Mouse (Mus musculus): ENCODE results near the gene Fbxl2. TPM values are rescaled to one million over a fixed set of nuclear protein-coding genes. Genes with fewer than 3 reads are reported as not detected.

Gene Fbxl2
- polyA plus RNA-seq, 1 experiment, result 2.6 TPM

- TF ChIP-seq CTCF (IDR thresholded peaks at IDR 0.05; ENCODE audit: control insufficient read depth, insufficient read depth, insufficient replicate concordance, low read depth, low read length) (no peak), POLR2A (IDR thresholded peaks at IDR 0.05; ENCODE audit: control insufficient read depth, low read depth, low read length) (no peak)
Observed at GRCm38 (mm10) chr9:113932100-113932470, 113.9 kb downstream of the Fbxl2 start.

GRCm38 (mm10) chr9:113931375-113932099 lies 114.5 kb downstream of the Fbxl2 start:
- Histone ChIP-seq H3K27me3 (ENCODE audit: control insufficient read depth, insufficient read depth, low read length) (no peaks in the 10 kb centered on the region), H3K4me1 (ENCODE audit: control insufficient read depth, insufficient read depth, low read length) (peaks cover 12% of the 10 kb centered on the region), H3K27ac (ENCODE audit: control insufficient read depth, insufficient read depth, low read depth, low read length) (peak overlapping the region; percentile 77), H3K36me3 (ENCODE audit: control insufficient read depth, insufficient read depth, low read length) (no peaks in the 10 kb centered on the region), H3K4me3 (ENCODE audit: control insufficient read depth, low read depth, low read length) (peak overlapping the region; percentile 96)
- no peak for TF ChIP-seq CTCF (IDR thresholded peaks at IDR 0.05; ENCODE audit: control insufficient read depth, insufficient read depth, insufficient replicate concordance, low read depth, low read length)
- no peak for TF ChIP-seq POLR2A (IDR thresholded peaks at IDR 0.05; ENCODE audit: control insufficient read depth, low read depth, low read length)

More at GRCm38 (mm10) chr9:113932100-113932470, 113.9 kb downstream of the Fbxl2 start:
- Histone ChIP-seq H3K36me3 (ENCODE audit: control insufficient read depth, insufficient read depth, low read length) (no peaks in the 10 kb centered on the region), H3K4me1 (ENCODE audit: control insufficient read depth, insufficient read depth, low read length) (peaks cover 12% of the 10 kb centered on the region), H3K4me3 (ENCODE audit: control insufficient read depth, low read depth, low read length) (peak overlapping the region; percentile 96), H3K27me3 (ENCODE audit: control insufficient read depth, insufficient read depth, low read length) (no peaks in the 10 kb centered on the region), H3K27ac (ENCODE audit: control insufficient read depth, insufficient read depth, low read depth, low read length) (peak overlapping the region; percentile 77)

GRCm38 (mm10) chr9:113930534-113931374 lies 115.2 kb downstream of the Fbxl2 start, which contains the start of gene Ubp1:
Gene Ubp1 (plus strand): TSS chr9:113930934.
- peak within 1 kb of the TSS; percentile 96 for H3K4me3 ChIP-seq (ENCODE audit: control insufficient read depth, low read depth, low read length)
- no peaks in the 10 kb centered on the region for H3K27me3 ChIP-seq (ENCODE audit: control insufficient read depth, insufficient read depth, low read length)
- H3K4me1 ChIP-seq (ENCODE audit: control insufficient read depth, insufficient read depth, low read length), result peaks cover 12% of the 10 kb centered on the region
- TF ChIP-seq POLR2A (IDR thresholded peaks at IDR 0.05; ENCODE audit: control insufficient read depth, low read depth, low read length) (peak; percentile 75), CTCF (IDR thresholded peaks at IDR 0.05; ENCODE audit: control insufficient read depth, insufficient read depth, insufficient replicate concordance, low read depth, low read length) (no peak)
- peak within 1 kb of the TSS; percentile 91 for H3K27ac ChIP-seq (ENCODE audit: control insufficient read depth, insufficient read depth, low read depth, low read length)
- no peaks in the 10 kb centered on the region for H3K36me3 ChIP-seq (ENCODE audit: control insufficient read depth, insufficient read depth, low read length)

GRCm38 (mm10) chr9:113929676-113930075 lies 116.3 kb downstream of the Fbxl2 start:
- TF ChIP-seq CTCF (IDR thresholded peaks at IDR 0.05; ENCODE audit: control insufficient read depth, insufficient read depth, insufficient replicate concordance, low read depth, low read length) (no peak), POLR2A (IDR thresholded peaks at IDR 0.05; ENCODE audit: control insufficient read depth, low read depth, low read length) (no peak)
- H3K4me3 ChIP-seq (ENCODE audit: control insufficient read depth, low read depth, low read length), result no peak overlapping the region
- H3K27ac ChIP-seq (ENCODE audit: control insufficient read depth, insufficient read depth, low read depth, low read length), result peak overlapping the region; percentile 91
- H3K36me3 ChIP-seq (ENCODE audit: control insufficient read depth, insufficient read depth, low read length), result no peaks in the 10 kb centered on the region
- H3K27me3 ChIP-seq (ENCODE audit: control insufficient read depth, insufficient read depth, low read length), result no peaks in the 10 kb centered on the region
- H3K4me1 ChIP-seq (ENCODE audit: control insufficient read depth, insufficient read depth, low read length), result peaks cover 12% of the 10 kb centered on the region

- TF ChIP-seq CTCF (IDR thresholded peaks at IDR 0.05; ENCODE audit: control insufficient read depth, insufficient read depth, insufficient replicate concordance, low read depth, low read length) (no peak), POLR2A (IDR thresholded peaks at IDR 0.05; ENCODE audit: control insufficient read depth, low read depth, low read length) (no peak)
- no peaks in the 10 kb centered on the region for H3K27me3 ChIP-seq (ENCODE audit: control insufficient read depth, insufficient read depth, low read length)
- no peak overlapping the region for H3K4me3 ChIP-seq (ENCODE audit: control insufficient read depth, low read depth, low read length)
- H3K36me3 ChIP-seq (ENCODE audit: control insufficient read depth, insufficient read depth, low read length), result no peaks in the 10 kb centered on the region
- H3K27ac ChIP-seq (ENCODE audit: control insufficient read depth, insufficient read depth, low read depth, low read length), result no peak overlapping the region
- peaks cover 12% of the 10 kb centered on the region for H3K4me1 ChIP-seq (ENCODE audit: control insufficient read depth, insufficient read depth, low read length)
Observed at GRCm38 (mm10) chr9:113928591-113928990, 117.4 kb downstream of the Fbxl2 start.

- Histone ChIP-seq H3K27ac (ENCODE audit: control insufficient read depth, insufficient read depth, low read depth, low read length) (no peak overlapping the region), H3K36me3 (ENCODE audit: control insufficient read depth, insufficient read depth, low read length) (no peaks in the 10 kb centered on the region), H3K27me3 (ENCODE audit: control insufficient read depth, insufficient read depth, low read length) (no peaks in the 10 kb centered on the region), H3K4me1 (ENCODE audit: control insufficient read depth, insufficient read depth, low read length) (no peaks in the 10 kb centered on the region), H3K4me3 (ENCODE audit: control insufficient read depth, low read depth, low read length) (no peak overlapping the region)
- TF ChIP-seq CTCF (IDR thresholded peaks at IDR 0.05; ENCODE audit: control insufficient read depth, insufficient read depth, insufficient replicate concordance, low read depth, low read length) (no peak), POLR2A (IDR thresholded peaks at IDR 0.05; ENCODE audit: control insufficient read depth, low read depth, low read length) (no peak)
Observed at GRCm38 (mm10) chr9:113924883-113925282, 121.1 kb downstream of the Fbxl2 start.

GRCm38 (mm10) chr9:113922677-113923076 lies 123.3 kb downstream of the Fbxl2 start:
- Histone ChIP-seq H3K36me3 (ENCODE audit: control insufficient read depth, insufficient read depth, low read length) (no peaks in the 10 kb centered on the region), H3K4me1 (ENCODE audit: control insufficient read depth, insufficient read depth, low read length) (no peaks in the 10 kb centered on the region), H3K4me3 (ENCODE audit: control insufficient read depth, low read depth, low read length) (no peak overlapping the region), H3K27me3 (ENCODE audit: control insufficient read depth, insufficient read depth, low read length) (no peaks in the 10 kb centered on the region), H3K27ac (ENCODE audit: control insufficient read depth, insufficient read depth, low read depth, low read length) (no peak overlapping the region)
- TF ChIP-seq CTCF (IDR thresholded peaks at IDR 0.05; ENCODE audit: control insufficient read depth, insufficient read depth, insufficient replicate concordance, low read depth, low read length) (no peak), POLR2A (IDR thresholded peaks at IDR 0.05; ENCODE audit: control insufficient read depth, low read depth, low read length) (no peak)
